Mouse (Mus musculus): Measurements from ENCODE around the gene Acp4. TPM values are rescaled to one million over a fixed set of nuclear protein-coding genes. Genes with fewer than 3 reads are reported as not detected.

The Acp4 gene
- not detected in 4 replicates for total RNA-seq (2023; ENCODE audit: inconsistent age)

DNA sequence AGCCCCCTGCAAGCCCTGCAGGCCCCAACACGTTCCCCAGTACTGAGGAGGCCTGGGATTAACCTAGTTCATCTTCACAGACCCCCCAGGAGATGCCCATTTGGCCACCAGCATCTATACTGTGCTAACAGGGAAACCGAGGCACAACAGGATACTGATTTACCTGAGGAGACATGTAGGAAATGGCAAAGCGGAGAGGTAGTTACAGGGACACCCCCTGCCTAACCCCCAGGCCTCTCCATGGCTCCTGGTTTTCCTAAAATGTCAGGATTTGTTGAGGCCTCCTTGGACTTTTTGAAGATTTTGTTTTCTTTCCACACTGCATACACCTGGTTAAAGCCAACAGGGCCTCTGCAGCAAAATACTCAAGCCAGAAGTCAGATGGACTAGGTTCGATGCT is at the start of gene Acp4:
Acp4 (minus strand) TSS at position 101 of the 400 bp plus-strand sequence.

DNA sequence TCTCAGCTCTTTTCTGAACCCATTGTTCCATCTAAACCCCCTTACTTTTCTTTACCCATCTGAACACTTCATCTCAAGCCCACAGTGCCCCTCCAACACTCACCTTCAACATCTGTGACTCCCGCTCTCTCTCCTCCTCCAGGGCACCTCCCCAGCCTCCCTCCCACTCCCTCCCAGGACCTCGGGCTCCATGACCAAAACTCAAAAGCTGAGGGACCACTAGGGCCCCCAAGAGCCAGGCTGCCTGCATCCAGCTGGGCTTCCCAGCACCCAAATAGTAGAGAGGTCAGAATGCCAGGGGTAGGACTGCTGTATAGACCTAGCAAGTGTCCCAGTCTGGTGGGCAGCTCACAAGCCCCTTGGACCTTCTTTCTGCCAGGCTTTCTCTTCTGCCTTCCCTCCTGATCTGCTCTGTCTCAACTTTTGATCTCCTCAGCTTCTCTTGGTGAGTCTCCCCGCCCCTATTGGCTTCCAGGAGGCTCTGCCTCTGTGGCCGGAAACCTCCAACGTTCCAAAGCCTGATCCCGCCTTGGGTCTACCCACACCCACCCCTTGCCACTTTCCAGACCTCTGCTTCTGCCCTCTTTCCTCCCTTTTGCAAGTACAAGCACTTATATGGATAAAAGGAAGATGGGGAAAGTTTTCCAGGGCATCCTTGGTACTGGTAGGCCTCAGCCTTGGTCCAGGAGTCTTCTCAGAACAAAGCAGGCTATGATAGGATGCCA is 49.5 kb upstream of the Acp4 start, which contains the start of gene Clec11a:
Clec11a (minus strand) TSS at position 387 of the 725 bp plus-strand sequence.

DNA sequence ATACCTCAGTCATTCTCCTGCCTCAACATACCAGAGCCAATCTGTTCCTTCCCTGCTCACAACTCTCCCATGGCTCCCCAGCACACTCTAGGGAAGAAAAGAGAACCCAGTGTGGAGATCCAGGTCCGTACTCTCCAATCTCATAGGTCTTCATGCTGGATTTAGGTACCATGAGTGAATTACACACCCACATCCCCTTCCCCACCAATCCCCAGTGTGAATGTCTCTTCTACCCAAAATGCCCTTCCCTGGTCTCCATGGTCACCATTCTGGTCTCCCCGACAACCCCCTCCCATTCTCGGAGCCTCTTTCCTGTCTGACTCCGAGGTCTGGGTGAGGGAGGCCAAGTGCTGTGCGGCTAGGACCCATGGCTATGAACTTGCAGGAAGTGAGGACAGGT is 4.0 kb upstream of the Acp4 start, which contains the start of gene Gm15517:
Gm15517 (plus strand) TSS at position 301 of the 400 bp plus-strand sequence.

DNA sequence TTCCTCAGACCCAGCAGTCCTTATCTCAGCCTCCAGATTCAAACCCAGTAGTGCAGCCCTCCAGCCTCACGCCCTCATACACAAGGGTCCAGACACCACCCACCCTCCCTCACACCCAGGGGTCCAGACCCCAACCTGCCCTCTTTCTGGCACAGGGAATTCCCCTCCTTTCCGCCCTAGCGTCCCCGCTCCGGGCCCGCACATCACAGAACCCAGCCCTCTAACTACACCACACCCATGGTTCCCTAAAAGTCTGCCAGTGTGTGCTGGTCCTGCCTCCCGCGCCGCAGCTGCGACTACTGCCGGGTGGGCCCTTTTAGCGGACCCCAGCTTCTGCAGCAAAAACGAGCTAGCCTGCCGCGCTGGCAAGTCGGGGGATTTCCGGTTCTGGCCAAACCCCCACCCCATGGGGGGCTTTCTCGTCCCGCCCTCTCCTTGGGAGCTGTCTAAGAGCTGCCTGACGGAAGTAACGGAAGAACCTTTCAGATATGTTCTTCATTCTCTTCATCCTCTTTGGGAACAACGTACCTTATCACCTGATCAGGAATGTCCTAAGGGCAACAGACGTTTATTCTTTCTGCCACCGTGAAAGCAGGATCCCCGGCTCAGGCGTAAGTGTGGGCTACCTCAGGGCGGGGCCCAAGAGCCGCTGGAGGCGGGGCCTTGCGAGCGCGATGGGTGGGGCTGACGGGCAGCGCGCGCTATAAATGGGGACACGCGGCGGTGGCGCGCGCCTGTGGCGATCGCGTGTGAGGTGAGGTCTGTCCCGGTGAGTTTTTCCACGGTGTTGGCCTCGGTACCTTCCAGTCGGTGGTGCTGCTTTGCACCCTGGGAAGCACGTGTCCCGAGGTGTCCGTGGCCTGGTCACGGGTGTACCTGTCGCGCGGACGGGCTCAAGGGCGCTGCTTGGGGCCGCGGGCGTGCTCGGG is 10.9 kb downstream of the Acp4 start, which contains the start of the genes 1700028J19Rik and 2410002F23Rik:
1700028J19Rik (minus strand) TSS at position 641 of the 929 bp plus-strand sequence.
2410002F23Rik (plus strand) TSS at position 668 of the 929 bp plus-strand sequence.

GRCm38 (mm10) chr7:44235909-44236308 is 21.3 kb downstream of the Acp4 start, which contains the start of gene Gm36864:
TSS of gene Gm36864 (plus strand) at chr7:44236177.

DNA sequence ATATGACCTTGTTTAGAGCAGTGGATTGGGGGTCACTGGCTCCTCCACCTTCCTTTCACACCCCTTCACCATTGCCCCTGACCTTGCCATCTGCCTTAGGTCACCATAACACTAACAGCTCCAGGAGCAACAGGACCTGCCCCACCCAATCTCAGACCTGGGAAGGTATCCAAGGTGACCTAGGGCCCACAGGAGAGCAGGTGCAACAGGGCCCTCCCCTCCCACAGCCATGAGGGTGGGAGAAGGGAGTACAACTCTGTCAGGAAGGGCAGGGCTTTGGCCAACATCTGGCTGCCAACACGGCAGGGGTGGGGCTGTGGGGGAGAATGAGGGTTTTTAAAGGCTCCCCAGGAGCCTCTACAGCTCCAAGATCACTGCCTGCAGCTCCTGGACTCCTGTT is 32.1 kb downstream of the Acp4 start, which contains the start of gene Klk1:
Klk1 (plus strand) TSS at position 285 of the 400 bp plus-strand sequence.

DNA sequence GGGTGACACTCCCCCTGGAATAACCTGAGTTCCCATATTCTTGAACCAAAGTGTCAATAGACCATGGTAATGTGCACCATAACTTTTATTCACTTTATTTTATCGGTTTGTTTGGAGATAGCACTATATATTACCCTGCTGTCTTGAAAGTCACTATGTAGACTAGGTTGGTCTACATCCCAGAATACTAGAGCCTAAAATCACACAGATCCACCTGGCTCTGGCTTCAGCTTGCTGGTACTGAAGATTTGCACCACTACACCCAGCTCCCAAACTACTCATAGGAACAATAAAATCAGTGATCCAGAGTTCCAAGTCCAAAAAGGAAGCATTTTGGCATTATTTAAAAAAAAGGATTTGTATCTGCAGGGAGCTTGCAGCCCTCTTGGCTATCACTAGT is 41.5 kb downstream of the Acp4 start, which contains the start of gene Klk1b5:
Klk1b5 (plus strand) TSS at position 301 of the 400 bp plus-strand sequence.

GRCm38 (mm10) chr7:44207135-44207534 is 50.0 kb downstream of the Acp4 start, which contains the start of gene Klk1b4:
TSS of gene Klk1b4 (plus strand) at chr7:44207435.

Other genes with a start within 250 kb of the Acp4 start
- gene Klk1b26, start 245.2 kb downstream of the Acp4 start, total RNA-seq (2023; ENCODE audit: inconsistent age), result not detected in 4 replicates
- gene Klk1b27, start 205.1 kb downstream of the Acp4 start, total RNA-seq (2023; ENCODE audit: inconsistent age), result not detected in 4 replicates
- not detected in 4 replicates for gene Klk1b21, start 155.1 kb downstream of the Acp4 start, total RNA-seq (2023; ENCODE audit: inconsistent age)
- not detected in 4 replicates for gene Klk1b22, start 144.7 kb downstream of the Acp4 start, total RNA-seq (2023; ENCODE audit: inconsistent age)
- not detected in 4 replicates for gene Klk1b16, start 120.6 kb downstream of the Acp4 start, total RNA-seq (2023; ENCODE audit: inconsistent age)
- gene Klk1b24, start 69.1 kb downstream of the Acp4 start, total RNA-seq (2023; ENCODE audit: inconsistent age), result not detected in 4 replicates
- gene Klk1b3, start 59.2 kb downstream of the Acp4 start, total RNA-seq (2023; ENCODE audit: inconsistent age), result not detected in 4 replicates
- gene Klk1b4, start 49.9 kb downstream of the Acp4 start, total RNA-seq (2023; ENCODE audit: inconsistent age), result not detected in 4 replicates
- not detected in 4 replicates for gene Klk1b5, start 41.4 kb downstream of the Acp4 start, total RNA-seq (2023; ENCODE audit: inconsistent age)
- not detected in 4 replicates for gene Klk1, start 32.0 kb downstream of the Acp4 start, total RNA-seq (2023; ENCODE audit: inconsistent age)
- gene Gm36864, start 21.2 kb downstream of the Acp4 start, total RNA-seq (2023; ENCODE audit: inconsistent age), result not detected in 4 replicates
- gene 1700028J19Rik, start 10.7 kb downstream of the Acp4 start, total RNA-seq (2023; ENCODE audit: inconsistent age), result 0.87 to 1.9 TPM (median 1.5 TPM) in 4 replicates
- gene 2410002F23Rik, start 10.7 kb downstream of the Acp4 start, total RNA-seq (2023; ENCODE audit: inconsistent age), result 153 to 193 TPM (median 178 TPM) in 4 replicates
- not detected in 4 replicates for gene Gm15517, start 4.1 kb upstream of the Acp4 start, total RNA-seq (2023; ENCODE audit: inconsistent age)
- gene Clec11a, start 49.5 kb upstream of the Acp4 start, total RNA-seq (2023; ENCODE audit: inconsistent age), result 1.00 to 2.5 TPM (median 1.2 TPM) in 4 replicates
- 29.6 to 39.7 TPM (median 36.1 TPM) in 4 replicates for gene Shank1, start 52.9 kb upstream of the Acp4 start, total RNA-seq (2023; ENCODE audit: inconsistent age)
- not detected in 4 replicates for gene Syt3, start 126.7 kb upstream of the Acp4 start, total RNA-seq (2023; ENCODE audit: inconsistent age)
- not detected in 4 replicates for gene 1700008O03Rik, start 128.4 kb upstream of the Acp4 start, total RNA-seq (2023; ENCODE audit: inconsistent age)
- gene Lrrc4b, start 171.6 kb upstream of the Acp4 start, total RNA-seq (2023; ENCODE audit: inconsistent age), result not detected in 4 replicates
- gene Aspdh, start 208.0 kb upstream of the Acp4 start, total RNA-seq (2023; ENCODE audit: inconsistent age), result not detected in 4 replicates
- 64.3 to 78.1 TPM (median 67.9 TPM) in 4 replicates for gene Josd2, start 210.6 kb upstream of the Acp4 start, total RNA-seq (2023; ENCODE audit: inconsistent age)
- gene Emc10, start 239.2 kb upstream of the Acp4 start, total RNA-seq (2023; ENCODE audit: inconsistent age), result 69.5 to 76.6 TPM (median 74.0 TPM) in 4 replicates
- gene Fam71e1, start 239.2 kb upstream of the Acp4 start, total RNA-seq (2023; ENCODE audit: inconsistent age), result 8.6 to 15.4 TPM (median 11.1 TPM) in 4 replicates

All from B cell, adult (primary cell).